Mouse (Mus musculus) cerebellum, adult 11-12 months (tissue): ENCODE measurements around the gene Atcay.

ENCODE experiments used
- DNase-seq: peaks from one replicate; pipeline ENCODE4 v3.0.0; 2022

Gene Atcay

DNA sequence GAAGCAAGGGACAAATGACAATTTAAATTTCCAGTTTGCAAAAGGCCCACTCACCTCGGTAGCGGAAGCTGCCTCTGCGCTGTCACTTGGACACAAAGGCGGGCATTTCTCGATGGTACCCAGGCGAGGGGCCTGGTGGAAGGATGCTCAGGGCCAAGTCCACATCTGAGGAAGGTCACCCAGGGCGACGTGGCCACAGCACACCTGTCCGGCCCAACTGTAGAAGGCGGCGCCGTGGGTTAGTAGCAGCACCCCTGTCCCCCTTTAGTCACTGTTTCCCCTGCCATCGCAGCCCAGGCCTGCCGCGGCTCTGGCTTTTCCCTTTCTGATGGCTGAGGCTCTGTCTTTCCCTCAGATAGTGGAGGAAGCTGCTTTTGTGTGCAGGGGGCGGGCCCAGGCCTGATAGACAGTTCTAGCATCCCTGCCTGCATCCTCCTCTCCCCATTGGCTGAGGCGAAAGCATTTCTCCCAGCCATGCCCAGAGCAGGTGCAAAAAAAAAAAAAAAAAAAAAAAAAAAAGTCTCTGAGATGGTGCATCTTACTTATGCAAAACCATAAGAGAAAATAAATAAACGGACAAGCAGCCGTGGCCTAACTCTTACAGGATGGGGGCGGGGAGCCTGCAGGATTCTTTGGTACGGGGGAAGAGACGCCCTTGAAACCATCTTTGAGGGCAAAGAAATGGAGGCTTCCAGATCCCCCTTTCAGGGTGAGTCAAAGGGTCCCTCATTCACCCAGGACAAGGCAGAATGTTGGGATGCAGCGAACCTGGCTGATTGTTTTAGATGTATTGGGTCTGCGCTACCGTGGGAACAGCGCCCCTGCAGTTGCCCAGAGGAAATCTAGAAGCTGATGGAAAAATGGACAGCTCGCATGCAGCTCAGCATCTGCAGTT, at the start of gene Atcay:
Gene Atcay (minus strand): TSS at position 396 of the 895 bp plus-strand sequence.
- peak; percentile 88 for DNase-seq

- no peak for DNase-seq
Measured at GRCm38 (mm10) chr10:81279496-81279895, 48.9 kb upstream of the Atcay start.

- peak; percentile 54 for DNase-seq
Measured at GRCm38 (mm10) chr10:81277676-81278075, 47.0 kb upstream of the Atcay start.

GRCm38 (mm10) chr10:81273842-81274241, 43.2 kb upstream of the Atcay start:
- no peak for DNase-seq

DNA sequence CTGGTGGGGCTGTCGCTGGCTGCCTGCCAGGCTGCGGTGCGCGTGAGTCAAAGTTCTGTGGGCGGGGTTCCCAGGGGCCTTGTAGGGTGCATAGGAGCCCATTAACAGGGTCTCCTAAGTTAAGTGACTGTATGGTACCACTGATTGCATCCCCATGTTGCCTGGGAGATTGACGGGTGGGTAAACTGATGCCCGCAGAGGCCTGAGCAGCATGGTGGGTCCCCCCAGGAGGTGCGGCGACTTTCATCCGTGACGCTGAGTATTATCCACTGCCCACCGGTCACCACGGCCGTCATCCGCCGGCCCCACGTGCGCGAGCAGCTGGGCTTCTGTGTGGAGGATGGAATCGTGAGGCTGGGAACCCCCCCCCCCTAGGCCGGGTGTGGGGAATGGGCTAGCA, 41.7 kb upstream of the Atcay start:
- DNase-seq: no peak

- DNase-seq: peak; percentile 74
Measured at GRCm38 (mm10) chr10:81268643-81269412, 38.2 kb upstream of the Atcay start.

DNA sequence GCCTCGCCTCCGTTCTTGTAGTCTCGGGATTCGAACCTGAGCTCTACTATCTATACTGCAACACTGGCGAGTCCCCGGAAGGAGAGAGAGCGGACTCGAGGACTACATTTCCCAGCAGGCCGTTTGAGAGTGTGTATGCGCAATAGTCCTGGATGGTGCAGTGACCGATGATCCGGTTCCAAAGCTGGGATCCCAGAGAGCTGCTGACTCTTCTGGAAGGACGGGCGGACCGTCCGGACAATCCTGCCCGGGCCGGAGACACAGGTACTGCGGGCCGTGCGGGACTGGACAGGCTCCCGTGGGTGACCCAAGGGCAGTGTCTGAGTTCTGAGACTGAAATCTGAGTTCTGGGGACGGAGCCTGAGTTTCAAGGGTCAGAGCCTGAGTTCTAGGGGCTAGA, 37.4 kb upstream of the Atcay start:
- DNase-seq: peak; percentile 89

- DNase-seq: peak; percentile 97
Measured at GRCm38 (mm10) chr10:81266211-81267105, 35.8 kb upstream of the Atcay start, which contains the start of the genes Mrpl54 and Apba3. TSS of gene Mrpl54 (minus strand) at chr10:81266934. TSS of gene Apba3 (plus strand) at chr10:81266960.

GRCm38 (mm10) chr10:81265540-81265939, 34.9 kb upstream of the Atcay start:
- no peak for DNase-seq

- no peak for DNase-seq
Measured at GRCm38 (mm10) chr10:81261025-81261424, 30.4 kb upstream of the Atcay start.

- no peak for DNase-seq
Measured at GRCm38 (mm10) chr10:81259225-81259884, 28.7 kb upstream of the Atcay start.

GRCm38 (mm10) chr10:81257158-81258039, 26.8 kb upstream of the Atcay start:
- DNase-seq: no peak

- no peak for DNase-seq
Measured at GRCm38 (mm10) chr10:81254886-81255285, 24.3 kb upstream of the Atcay start.

- DNase-seq: no peak
Measured at GRCm38 (mm10) chr10:81252424-81253419, 22.1 kb upstream of the Atcay start, which contains the start of gene Matk. TSS of gene Matk (plus strand) at chr10:81252935.

- DNase-seq: no peak
Measured at GRCm38 (mm10) chr10:81249442-81249841, 18.8 kb upstream of the Atcay start.

DNA sequence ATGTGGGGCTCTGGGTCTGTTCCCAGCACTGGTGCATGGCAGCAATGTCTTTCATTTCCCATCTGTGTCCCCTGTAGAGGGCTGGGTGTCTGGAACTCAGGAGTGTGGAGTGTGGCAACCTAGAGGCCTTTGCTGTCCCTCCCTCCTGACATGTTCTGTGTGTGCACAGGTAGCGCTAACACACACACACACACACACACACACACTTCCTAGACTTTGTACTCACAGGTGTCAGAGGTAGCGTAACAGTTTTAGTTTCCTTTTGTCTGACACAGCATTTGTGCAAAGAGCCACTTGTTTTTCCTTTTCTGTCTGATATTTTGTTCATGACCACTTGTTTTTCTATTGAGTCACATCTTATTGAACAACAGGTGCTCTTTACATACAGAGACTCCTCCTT, 17.2 kb upstream of the Atcay start:
- DNase-seq: no peak

GRCm38 (mm10) chr10:81245166-81245565, 14.5 kb upstream of the Atcay start:
- no peak for DNase-seq

DNA sequence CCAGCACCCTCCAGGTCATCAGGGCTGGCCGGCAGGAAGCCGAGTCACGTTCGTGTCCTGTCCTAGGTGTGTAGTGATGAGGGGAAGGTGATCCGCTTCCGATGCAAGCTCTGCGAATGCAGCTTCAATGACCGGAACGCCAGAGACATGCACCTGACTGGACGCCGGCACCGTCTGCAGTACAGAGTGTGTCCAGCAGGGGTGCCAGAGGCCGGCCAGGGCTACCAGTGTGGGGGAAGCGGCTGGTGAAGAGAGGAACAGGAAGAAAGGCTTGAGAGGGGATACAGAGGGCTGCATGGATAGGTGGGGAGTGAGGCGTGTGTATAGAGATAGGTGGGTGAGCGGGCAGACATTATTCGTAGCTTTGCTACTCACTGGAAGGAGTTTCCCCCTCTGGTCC, 14.0 kb upstream of the Atcay start:
- DNase-seq: peak; percentile 75

DNA sequence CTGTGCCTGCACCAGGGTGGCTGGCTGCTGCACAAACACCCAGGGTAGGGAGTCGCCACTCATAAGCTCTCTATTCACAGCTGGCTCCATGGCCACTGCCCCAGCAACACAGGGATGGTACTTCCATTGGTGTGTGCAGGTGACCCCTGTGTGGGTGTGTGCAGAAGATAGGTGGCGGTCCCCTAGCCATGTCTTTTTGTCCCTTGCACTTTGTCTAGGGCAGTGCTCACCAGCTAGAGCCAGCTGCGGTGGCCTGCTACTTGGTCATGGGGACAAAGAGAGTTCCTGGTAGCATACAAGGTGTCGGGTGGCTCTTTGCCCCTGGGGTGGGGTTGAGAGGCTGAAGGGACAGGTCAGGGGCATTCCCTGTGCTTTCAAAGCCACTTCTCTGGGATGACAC, 13.5 kb upstream of the Atcay start:
- no peak for DNase-seq

DNA sequence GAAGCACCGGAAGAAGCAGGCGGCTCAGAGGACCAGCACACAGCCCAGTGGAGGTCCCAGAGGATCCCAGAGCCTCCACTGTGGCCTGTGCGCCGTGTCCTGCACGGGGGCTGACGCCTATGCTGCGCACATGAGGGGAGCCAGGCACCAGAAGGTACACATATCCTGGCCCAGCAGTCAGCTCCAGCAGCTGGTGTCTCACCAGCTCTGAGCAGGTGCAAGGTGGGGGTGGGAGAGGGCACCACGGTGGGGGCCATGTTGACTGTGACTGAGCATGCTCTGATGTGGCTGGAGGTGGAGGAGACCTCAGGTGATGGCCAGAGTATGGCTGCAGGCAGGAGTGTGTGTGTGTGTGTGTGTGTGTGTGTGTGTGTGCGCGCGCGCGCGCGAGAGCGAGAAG, 11.4 kb upstream of the Atcay start:
- no peak for DNase-seq
